Mouse (Mus musculus) G1E (cell line): ENCODE measurements around the gene Foxk1. TPM values are rescaled to one million over a fixed set of nuclear protein-coding genes. Genes with fewer than 3 reads are reported as not detected.

Experiments used
- ATAC-seq: 2 replicates; pipeline ENCODE4 v1.8.0; 2016; ENCODE audit warnings: mild to moderate bottlenecking; ENCODE audit not compliant: insufficient number of reproducible peaks, poor library complexity, low FRiP score, severe bottlenecking; ENCODE audit errors: extremely low read depth
- DNase-seq: peaks from one replicate; pipeline ENCODE4 v3.0.0; 2012; ENCODE audit warnings: low spot score
- H3K27me3 ChIP-seq: 2 replicates; pipeline ENCODE4 v1.6.1; 2012; ENCODE audit warnings: mild to moderate bottlenecking, low read length, inconsistent platforms; ENCODE audit not compliant: insufficient read depth
- H3K36me3 ChIP-seq: replicated peaks from 2 replicates; pipeline ENCODE3; 2012; ENCODE audit warnings: mild to moderate bottlenecking, inconsistent platforms
- H3K4me1 ChIP-seq: 2 replicates; pipeline ENCODE4 v1.6.1; 2012; ENCODE audit warnings: low read depth, low read length, inconsistent platforms, mixed read lengths; ENCODE audit not compliant: insufficient read depth
- H3K4me3 ChIP-seq: 2 replicates; pipeline ENCODE4 v1.5.1; 2012; ENCODE audit warnings: low read depth, mild to moderate bottlenecking, inconsistent platforms, low read length, moderate library complexity, mixed read lengths
- H3K9me3 ChIP-seq: replicated peaks from 2 replicates; pipeline ENCODE4 v1.6.1; 2012; ENCODE audit warnings: inconsistent platforms
- CTCF ChIP-seq: IDR thresholded peaks from 2 replicates; pipeline ENCODE4 v1.5.1; 2012; ENCODE audit warnings: low read depth, low read length, inconsistent platforms, mixed read lengths
- GATA1 ChIP-seq: IDR thresholded peaks from 2 replicates; pipeline ENCODE4 v1.6.1; 2012; ENCODE audit warnings: borderline replicate concordance, low read length, inconsistent platforms, mixed read lengths
- GATA2 ChIP-seq: IDR thresholded peaks from 2 replicates; pipeline ENCODE4 v1.6.1; 2012; ENCODE audit warnings: low read depth, low read length, inconsistent platforms, borderline replicate concordance
- POLR2AphosphoS5 ChIP-seq: IDR thresholded peaks from 2 replicates; pipeline ENCODE4 v1.6.1; 2012; ENCODE audit warnings: low read depth, low read length, inconsistent platforms; ENCODE audit not compliant: insufficient replicate concordance
- TAL1 ChIP-seq: conservative IDR thresholded peaks from 2 replicates; pipeline ENCODE4 v1.6.1; 2012; ENCODE audit warnings: low read depth, low read length, inconsistent platforms, mixed read lengths
- polyA plus RNA-seq: library from polyadenylated mRNA; stranded (reverse); fragments of >175 nt; gene quantifications from 2 replicates; pipeline ENCODE4 v1.2.3, GENCODE M21; 2012
- total RNA-seq, 2 experiments: library from RNA; stranded (forward) in 1 of 2; stranded (reverse) in 1 of 2; fragments of 200-1000 nt in 1 of 2; fragments of >200 nt in 1 of 2; fragmentation: Nextera tagmentation in 1 of 2; gene quantifications; 2 replicates each; pipeline ENCODE4 v1.2.3; 2014 to 2017

Gene Foxk1
- total and polyA plus RNA-seq, 3 experiments = 5.5 to 42.7 (median 29.5) TPM

GRCm38 (mm10) chr5:142463461-142464454 lies 62.5 kb downstream of the Foxk1 start, which contains the start of gene Ap5z1:
TSS of gene Ap5z1 (plus strand) at chr5:142463944.
- Histone ChIP-seq H3K27me3 (no peaks in the 10 kb centered on the region), H3K4me1 (peaks cover 37% of the 10 kb centered on the region), H3K9me3 (peaks cover 6% of the 10 kb centered on the region), H3K36me3 (peaks cover 72% of the 10 kb centered on the region), H3K4me3 (peak within 1 kb of the TSS; percentile 96)
- DNase-seq = peak; percentile 98
- peak; percentile 96 for ATAC-seq
- TF ChIP-seq GATA2 (no peak), GATA1 (no peak), POLR2AphosphoS5 (no peak)

GRCm38 (mm10) chr5:142468375-142468774 lies 67.1 kb downstream of the Foxk1 start:
- TF ChIP-seq POLR2AphosphoS5 (no peak), GATA2 (no peak), TAL1 (no peak), CTCF (no peak), GATA1 (no peak)
- peaks cover 21% of the 10 kb centered on the region for H3K4me1 ChIP-seq
- H3K4me3 ChIP-seq = no peak overlapping the region
- H3K9me3 ChIP-seq = no peaks in the 10 kb centered on the region
- H3K27me3 ChIP-seq = no peaks in the 10 kb centered on the region
- DNase-seq = no peak
- peaks cover 79% of the 10 kb centered on the region for H3K36me3 ChIP-seq
- no peak for ATAC-seq

- Histone ChIP-seq H3K4me1 (peaks cover 18% of the 10 kb centered on the region), H3K27me3 (no peaks in the 10 kb centered on the region), H3K36me3 (peaks cover 92% of the 10 kb centered on the region), H3K4me3 (no peak overlapping the region), H3K9me3 (no peaks in the 10 kb centered on the region)
- ATAC-seq (no peak), DNase-seq (no peak)
- TF ChIP-seq GATA2 (no peak), CTCF (no peak), GATA1 (no peak), TAL1 (no peak)
Observed at GRCm38 (mm10) chr5:142469796-142470195, 68.5 kb downstream of the Foxk1 start.

GRCm38 (mm10) chr5:142473696-142474095 lies 72.4 kb downstream of the Foxk1 start:
- no peak for TF ChIP-seq GATA1
- TF ChIP-seq POLR2AphosphoS5 = no peak
- TF ChIP-seq CTCF = no peak
- TF ChIP-seq TAL1 = no peak
- no peak for TF ChIP-seq GATA2
- Histone ChIP-seq H3K36me3 (peaks cover 95% of the 10 kb centered on the region), H3K27me3 (no peaks in the 10 kb centered on the region), H3K4me3 (no peak overlapping the region), H3K9me3 (no peaks in the 10 kb centered on the region), H3K4me1 (peaks cover 11% of the 10 kb centered on the region)
- no peak for ATAC-seq
- no peak for DNase-seq

GRCm38 (mm10) chr5:142475669-142476068 lies 74.4 kb downstream of the Foxk1 start:
- H3K4me3 ChIP-seq = no peak overlapping the region
- peaks cover 77% of the 10 kb centered on the region for H3K36me3 ChIP-seq
- no peaks in the 10 kb centered on the region for H3K9me3 ChIP-seq
- ATAC-seq (no peak), DNase-seq (no peak)
- no peaks in the 10 kb centered on the region for H3K27me3 ChIP-seq
- peaks cover 11% of the 10 kb centered on the region for H3K4me1 ChIP-seq
- no peak for TF ChIP-seq TAL1
- no peak for TF ChIP-seq GATA2
- no peak for TF ChIP-seq GATA1
- TF ChIP-seq POLR2AphosphoS5 = no peak
- TF ChIP-seq CTCF = no peak

- Histone ChIP-seq H3K4me3 (no peak overlapping the region), H3K9me3 (no peaks in the 10 kb centered on the region), H3K36me3 (peaks cover 64% of the 10 kb centered on the region), H3K27me3 (no peaks in the 10 kb centered on the region; the same call in 1 of the 2 replicates), H3K4me1 (peaks cover 11% of the 10 kb centered on the region)
- ATAC-seq (no peak), DNase-seq (no peak)
- TF ChIP-seq GATA1 (no peak), TAL1 (no peak), GATA2 (no peak), CTCF (no peak), POLR2AphosphoS5 (no peak)
Observed at GRCm38 (mm10) chr5:142477346-142477745, 76.0 kb downstream of the Foxk1 start.
